Mouse (Mus musculus) embryonic facial prominence, embryonic 11.5 days (tissue): ENCODE data around the gene Adamts17. TPM values are rescaled to one million over a fixed set of nuclear protein-coding genes. Genes with fewer than 3 reads are reported as not detected.

ENCODE experiments used
- ATAC-seq: fragments of 200-750 bp; cut with Nextera tagmentation; replicated peaks from 2 replicates; pipeline ENCODE4 v1.8.0; 2017; ENCODE audit warnings: low read depth; ENCODE audit not compliant: insufficient number of reproducible peaks, low FRiP score, low TSS enrichment
- DNase-seq: peaks from one replicate; pipeline ENCODE4 v3.0.0-alpha.2; 2015; ENCODE audit warnings: low spot score
- H3K27ac ChIP-seq: fragments of 300-500 bp; sonication (generic); replicated peaks from 2 replicates; pipeline ENCODE4 v1.5.1; 2014; ENCODE audit warnings: mild to moderate bottlenecking, low read depth, low read length, control low read depth
- H3K27me3 ChIP-seq: fragments of 300-500 bp; sonication (generic); 2 replicates; pipeline ENCODE4 v1.6.1; 2014; ENCODE audit warnings: mild to moderate bottlenecking, low read length, moderate library complexity, mixed read lengths; ENCODE audit not compliant: control insufficient read depth, insufficient read depth
- H3K36me3 ChIP-seq: fragments of 300-500 bp; sonication (generic); replicated peaks from 2 replicates; pipeline ENCODE4 v1.6.1; 2014; ENCODE audit warnings: low read depth, mild to moderate bottlenecking, low read length, moderate library complexity, mixed read lengths; ENCODE audit not compliant: control insufficient read depth, insufficient read depth
- H3K4me1 ChIP-seq: fragments of 300-500 bp; sonication (generic); 2 replicates; pipeline ENCODE4 v1.6.1; 2014; ENCODE audit warnings: low read length, mixed read lengths; ENCODE audit not compliant: control insufficient read depth, insufficient read depth
- H3K4me2 ChIP-seq: fragments of 300-500 bp; sonication (generic); 2 replicates; pipeline ENCODE4 v1.6.1; 2014; ENCODE audit warnings: low read depth, mild to moderate bottlenecking, control low read depth, low read length, moderate library complexity
- H3K4me3 ChIP-seq: fragments of 300-500 bp; sonication (generic); 2 replicates; pipeline ENCODE4 v1.5.1; 2014; ENCODE audit warnings: low read depth, low read length, control low read depth
- H3K9ac ChIP-seq: fragments of 300-500 bp; sonication (generic); replicated peaks from 2 replicates; pipeline ENCODE4 v1.6.1; 2014; ENCODE audit warnings: mild to moderate bottlenecking, control low read depth, low read length
- H3K9me3 ChIP-seq: fragments of 300-500 bp; sonication (generic); replicated peaks from 2 replicates; pipeline ENCODE4 v1.6.1; 2016; ENCODE audit warnings: mild to moderate bottlenecking, low read length, inconsistent platforms, mixed read lengths; ENCODE audit not compliant: control insufficient read depth
- WGBS: fragments of 180-500 bp; shearing (Covaris S2); extraction: QIAGEN DNeasy Blood & Tissue Kit; methylation state at CpG from one replicate; pipeline ENCODE4 v1.1.7; 2014; 5-methylcytosine and 5-hydroxymethylcytosine counted together
- polyA plus RNA-seq: library from polyadenylated mRNA; unstranded; fragments of >200 nt; fragmentation: Nextera tagmentation; extraction: Ambion mirVana; gene quantifications from 2 replicates; pipeline ENCODE4 v1.2.1, GENCODE M21; 2014

Adamts17 gene
- polyA plus RNA-seq, 1 experiment from 2014 or later: 3.0 TPM

- no peak overlapping the region for H3K27ac ChIP-seq
- no peak overlapping the region; the same call in 1 of the 2 replicates for H3K9ac ChIP-seq
- H3K4me3 ChIP-seq: no peak overlapping the region
- ATAC-seq (peak; percentile 30; the same call in 1 of the 2 replicates), DNase-seq (no peak)
- no peaks in the 10 kb centered on the region for H3K9me3 ChIP-seq
- WGBS: 61% methylated on average over 13 of the region's 13 CpGs
- no peaks in the 10 kb centered on the region for H3K36me3 ChIP-seq
- H3K4me2 ChIP-seq: no peak overlapping the region
- no peaks in the 10 kb centered on the region for H3K27me3 ChIP-seq
- H3K4me1 ChIP-seq: no peaks in the 10 kb centered on the region
Observed at GRCm38 (mm10) chr7:66867719-66868501, 28.4 kb downstream of the Adamts17 start.

GRCm38 (mm10) chr7:66871520-66871919 lies 32.0 kb downstream of the Adamts17 start:
- no peaks in the 10 kb centered on the region for H3K9me3 ChIP-seq
- H3K36me3 ChIP-seq: no peaks in the 10 kb centered on the region
- no peak overlapping the region for H3K4me2 ChIP-seq
- no peaks in the 10 kb centered on the region for H3K4me1 ChIP-seq
- no peak overlapping the region for H3K27ac ChIP-seq
- no peaks in the 10 kb centered on the region for H3K27me3 ChIP-seq
- no peak overlapping the region for H3K9ac ChIP-seq
- WGBS: 83% methylated on average over 7 of the region's 7 CpGs
- no peak overlapping the region for H3K4me3 ChIP-seq
- DNase-seq (no peak), ATAC-seq (no peak)

GRCm38 (mm10) chr7:66871940-66872511 lies 32.5 kb downstream of the Adamts17 start:
- H3K27ac ChIP-seq: no peak overlapping the region
- WGBS: 75% methylated on average over 14 of the region's 14 CpGs
- DNase-seq: peak; percentile 25
- no peaks in the 10 kb centered on the region for H3K27me3 ChIP-seq
- no peak overlapping the region for H3K4me2 ChIP-seq
- no peak for ATAC-seq
- no peak overlapping the region for H3K4me3 ChIP-seq
- H3K4me1 ChIP-seq: no peaks in the 10 kb centered on the region
- no peaks in the 10 kb centered on the region for H3K36me3 ChIP-seq
- no peaks in the 10 kb centered on the region for H3K9me3 ChIP-seq
- H3K9ac ChIP-seq: no peak overlapping the region

- Histone ChIP-seq H3K27me3 (no peaks in the 10 kb centered on the region), H3K4me3 (no peak overlapping the region), H3K4me2 (no peak overlapping the region), H3K9me3 (no peaks in the 10 kb centered on the region), H3K36me3 (no peaks in the 10 kb centered on the region), H3K9ac (no peak overlapping the region), H3K4me1 (no peaks in the 10 kb centered on the region), H3K27ac (no peak overlapping the region)
- WGBS: 83% methylated on average over 2 of the region's 2 CpGs
- ATAC-seq (no peak), DNase-seq (no peak)
Observed at GRCm38 (mm10) chr7:66873235-66873634, 33.7 kb downstream of the Adamts17 start.

GRCm38 (mm10) chr7:66891431-66891830 lies 51.9 kb downstream of the Adamts17 start:
- ATAC-seq (no peak), DNase-seq (no peak)
- no peaks in the 10 kb centered on the region for H3K36me3 ChIP-seq
- 69% methylated on average over 2 of the region's 2 CpGs for WGBS
- no peaks in the 10 kb centered on the region for H3K27me3 ChIP-seq
- H3K4me2 ChIP-seq: no peak overlapping the region
- no peak overlapping the region for H3K9ac ChIP-seq
- no peaks in the 10 kb centered on the region for H3K9me3 ChIP-seq
- H3K27ac ChIP-seq: no peak overlapping the region
- H3K4me3 ChIP-seq: no peak overlapping the region
- H3K4me1 ChIP-seq: no peaks in the 10 kb centered on the region

- no peak for DNase-seq
- Histone ChIP-seq H3K4me1 (no peaks in the 10 kb centered on the region), H3K4me3 (no peak overlapping the region), H3K9me3 (no peaks in the 10 kb centered on the region), H3K4me2 (no peak overlapping the region), H3K9ac (no peak overlapping the region), H3K27ac (no peak overlapping the region), H3K27me3 (no peaks in the 10 kb centered on the region), H3K36me3 (no peaks in the 10 kb centered on the region)
- no peak for ATAC-seq
- 85% methylated on average over 4 of the region's 4 CpGs for WGBS
Observed at GRCm38 (mm10) chr7:66892096-66892495, 52.6 kb downstream of the Adamts17 start.

GRCm38 (mm10) chr7:66902376-66902775 lies 62.8 kb downstream of the Adamts17 start:
- ATAC-seq (no peak), DNase-seq (no peak)
- no peak overlapping the region for H3K27ac ChIP-seq
- no peaks in the 10 kb centered on the region for H3K4me1 ChIP-seq
- H3K4me2 ChIP-seq: no peak overlapping the region
- H3K9me3 ChIP-seq: no peaks in the 10 kb centered on the region
- H3K4me3 ChIP-seq: no peak overlapping the region
- no peaks in the 10 kb centered on the region for H3K27me3 ChIP-seq
- H3K9ac ChIP-seq: no peak overlapping the region
- H3K36me3 ChIP-seq: no peaks in the 10 kb centered on the region
- WGBS: 82% methylated on average over 7 of the region's 7 CpGs

- H3K9me3 ChIP-seq: no peaks in the 10 kb centered on the region
- no peaks in the 10 kb centered on the region for H3K27me3 ChIP-seq
- no peak overlapping the region for H3K9ac ChIP-seq
- DNase-seq (no peak), ATAC-seq (no peak)
- H3K36me3 ChIP-seq: no peaks in the 10 kb centered on the region
- no peak overlapping the region for H3K4me2 ChIP-seq
- H3K4me3 ChIP-seq: no peak overlapping the region
- no peak overlapping the region for H3K27ac ChIP-seq
- 81% methylated on average over 5 of the region's 5 CpGs for WGBS
- H3K4me1 ChIP-seq: no peaks in the 10 kb centered on the region
Observed at GRCm38 (mm10) chr7:66903014-66903413, 63.5 kb downstream of the Adamts17 start.
